Mouse (Mus musculus): ENCODE results near the gene Gm11444. TPM values are rescaled to one million over a fixed set of nuclear protein-coding genes. Genes with fewer than 3 reads are reported as not detected.

Gene Gm11444
- polyA plus RNA-seq, 1 experiment, result not detected

GRCm38 (mm10) chr11:85889730-85890562 is 39.8 kb upstream of the Gm11444 start:
- Histone ChIP-seq H3K4me3 (ENCODE audit: insufficient read depth, low read length) (peak overlapping the region; percentile 12; the same call in 1 of the 2 replicates), H3K27ac (ENCODE audit: insufficient read depth, low read length) (no peak overlapping the region), H3K4me1 (ENCODE audit: control insufficient read depth, insufficient read depth, low read length) (no peaks in the 10 kb centered on the region)
- TF ChIP-seq POLR2A (IDR thresholded peaks at IDR 0.05; ENCODE audit: low read depth, low read length) (no peak), CTCF (IDR thresholded peaks at IDR 0.05; ENCODE audit: borderline replicate concordance, insufficient read depth, low read length) (no peak)

GRCm38 (mm10) chr11:85889056-85889729 is 39.1 kb upstream of the Gm11444 start:
- H3K4me1 ChIP-seq (ENCODE audit: control insufficient read depth, insufficient read depth, low read length), result no peaks in the 10 kb centered on the region
- H3K27ac ChIP-seq (ENCODE audit: insufficient read depth, low read length), result no peak overlapping the region
- H3K4me3 ChIP-seq (ENCODE audit: insufficient read depth, low read length), result no peak overlapping the region
- TF ChIP-seq POLR2A (IDR thresholded peaks at IDR 0.05; ENCODE audit: low read depth, low read length), result no peak
- no peak for TF ChIP-seq CTCF (IDR thresholded peaks at IDR 0.05; ENCODE audit: borderline replicate concordance, insufficient read depth, low read length)

GRCm38 (mm10) chr11:85888451-85888961 is 38.4 kb upstream of the Gm11444 start:
- Histone ChIP-seq H3K27ac (ENCODE audit: insufficient read depth, low read length) (no peak overlapping the region), H3K4me3 (ENCODE audit: insufficient read depth, low read length) (no peak overlapping the region), H3K4me1 (ENCODE audit: control insufficient read depth, insufficient read depth, low read length) (no peaks in the 10 kb centered on the region)
- no peak for TF ChIP-seq POLR2A (IDR thresholded peaks at IDR 0.05; ENCODE audit: low read depth, low read length)
- TF ChIP-seq CTCF (IDR thresholded peaks at IDR 0.05; ENCODE audit: borderline replicate concordance, insufficient read depth, low read length), result no peak

- TF ChIP-seq CTCF (IDR thresholded peaks at IDR 0.05; ENCODE audit: borderline replicate concordance, insufficient read depth, low read length), result no peak
- no peak for TF ChIP-seq POLR2A (IDR thresholded peaks at IDR 0.05; ENCODE audit: low read depth, low read length)
- Histone ChIP-seq H3K27ac (ENCODE audit: insufficient read depth, low read length) (no peak overlapping the region), H3K4me1 (ENCODE audit: control insufficient read depth, insufficient read depth, low read length) (no peaks in the 10 kb centered on the region), H3K4me3 (ENCODE audit: insufficient read depth, low read length) (no peak overlapping the region)
Measured at GRCm38 (mm10) chr11:85887801-85888450, 37.8 kb upstream of the Gm11444 start.

- H3K27ac ChIP-seq (ENCODE audit: insufficient read depth, low read length), result no peak overlapping the region
- H3K4me1 ChIP-seq (ENCODE audit: control insufficient read depth, insufficient read depth, low read length), result no peaks in the 10 kb centered on the region
- TF ChIP-seq POLR2A (IDR thresholded peaks at IDR 0.05; ENCODE audit: low read depth, low read length) (no peak), CTCF (IDR thresholded peaks at IDR 0.05; ENCODE audit: borderline replicate concordance, insufficient read depth, low read length) (no peak)
- H3K4me3 ChIP-seq (ENCODE audit: insufficient read depth, low read length), result no peak overlapping the region
Measured at GRCm38 (mm10) chr11:85887273-85887672, 37.1 kb upstream of the Gm11444 start.

GRCm38 (mm10) chr11:85886429-85886785 is 36.3 kb upstream of the Gm11444 start:
- no peak for TF ChIP-seq POLR2A (IDR thresholded peaks at IDR 0.05; ENCODE audit: low read depth, low read length)
- no peak for TF ChIP-seq CTCF (IDR thresholded peaks at IDR 0.05; ENCODE audit: borderline replicate concordance, insufficient read depth, low read length)
- Histone ChIP-seq H3K4me3 (ENCODE audit: insufficient read depth, low read length) (peak overlapping the region; percentile 15), H3K4me1 (ENCODE audit: control insufficient read depth, insufficient read depth, low read length) (no peaks in the 10 kb centered on the region), H3K27ac (ENCODE audit: insufficient read depth, low read length) (no peak overlapping the region)

- H3K4me3 ChIP-seq (ENCODE audit: insufficient read depth, low read length), result peak within 1 kb of the TSS; percentile 15
- TF ChIP-seq POLR2A (IDR thresholded peaks at IDR 0.05; ENCODE audit: low read depth, low read length) (no peak), CTCF (IDR thresholded peaks at IDR 0.05; ENCODE audit: borderline replicate concordance, insufficient read depth, low read length) (no peak)
- no peak within 1 kb of the TSS for H3K27ac ChIP-seq (ENCODE audit: insufficient read depth, low read length)
- no peaks in the 10 kb centered on the region for H3K4me1 ChIP-seq (ENCODE audit: control insufficient read depth, insufficient read depth, low read length)
Measured at GRCm38 (mm10) chr11:85885665-85886428, 35.7 kb upstream of the Gm11444 start, which contains the start of gene Tbx4. Gene Tbx4, plus strand, starts transcription at chr11:85886422.

- TF ChIP-seq POLR2A (IDR thresholded peaks at IDR 0.05; ENCODE audit: low read depth, low read length) (no peak), CTCF (IDR thresholded peaks at IDR 0.05; ENCODE audit: borderline replicate concordance, insufficient read depth, low read length) (no peak)
- Histone ChIP-seq H3K4me1 (ENCODE audit: control insufficient read depth, insufficient read depth, low read length) (no peaks in the 10 kb centered on the region), H3K4me3 (ENCODE audit: insufficient read depth, low read length) (no peak overlapping the region), H3K27ac (ENCODE audit: insufficient read depth, low read length) (no peak overlapping the region)
Measured at GRCm38 (mm10) chr11:85884498-85884897, 34.4 kb upstream of the Gm11444 start.
